Comparison of ENCODE assay signal across 13 mouse cellular contexts in genomic region chr4:148415575-148415974, GRCm38 (mm10). TPM values are rescaled to one million over a fixed set of nuclear protein-coding genes. Genes with fewer than 3 reads are reported as not detected.
DNase-seq lines count a peak whose midpoint lies in the region; ATAC-seq lines count a peak whose summit lies in the region.
"Had no signal": no experiment of that assay in that cellular context is flagged by ENCODE, and none has a peak within 500 bp of the region (broad histone marks: within the 10 kb centered on the region; RNA-seq: fewer than 3 reads in every experiment).

No protein-coding gene starts in this region.

- H3K4me3 ChIP-seq in hindbrain, embryonic 10.5 days: no peak overlapping the region
- H3K4me3 ChIP-seq in hindbrain, embryonic 11.5 days (ENCODE audit: low read depth, low read length): no peak overlapping the region
- H3K4me3 ChIP-seq in embryonic facial prominence, embryonic 14.5 days (ENCODE audit: low read depth, low read length): no peak overlapping the region
- H3K4me3 ChIP-seq in hindbrain, embryonic 15.5 days: no peak overlapping the region
- no peak overlapping the region for H3K4me3 ChIP-seq in midbrain, embryonic 16.5 days (ENCODE audit: low read depth, low read length)
- H3K4me3 ChIP-seq: intestine, embryonic 15.5 days; layer of hippocampus, adult 2 months had no signal

- H3K9me3 ChIP-seq in hindbrain, embryonic 10.5 days: no peaks in the 10 kb centered on the region
- H3K9me3 ChIP-seq in hindbrain, embryonic 11.5 days (ENCODE audit: control insufficient read depth, low read length): no peaks in the 10 kb centered on the region
- no peaks in the 10 kb centered on the region for H3K9me3 ChIP-seq in embryonic facial prominence, embryonic 14.5 days (ENCODE audit: control insufficient read depth, low read length)
- no peaks in the 10 kb centered on the region for H3K9me3 ChIP-seq in hindbrain, embryonic 15.5 days
- H3K9me3 ChIP-seq in midbrain, embryonic 16.5 days (replicated peaks; ENCODE audit: control insufficient read depth, low read length, poor library complexity, severe bottlenecking): no peaks in the 10 kb centered on the region
- H3K9me3 ChIP-seq: intestine, embryonic 15.5 days had no signal

- 0 out of 2 replicates have a peak overlapping the region, but pooled peaks have one; percentile 5 for H3K27ac ChIP-seq in hindbrain, embryonic 10.5 days
- H3K27ac ChIP-seq in hindbrain, embryonic 11.5 days (ENCODE audit: low read depth, low read length): no peak overlapping the region
- no peak overlapping the region for H3K27ac ChIP-seq in embryonic facial prominence, embryonic 14.5 days (replicated peaks; ENCODE audit: low read depth, low read length)
- no peak overlapping the region for H3K27ac ChIP-seq in hindbrain, embryonic 15.5 days (replicated peaks)
- H3K27ac ChIP-seq in midbrain, embryonic 16.5 days (ENCODE audit: low read length): peak overlapping the region; percentile 30
- H3K27ac ChIP-seq: intestine, embryonic 15.5 days; layer of hippocampus, adult 2 months; liver, embryonic 14.5 days; stomach, postnatal 0 days had no signal

- peaks cover 50% of the 10 kb centered on the region for H3K27me3 ChIP-seq in hindbrain, embryonic 10.5 days (ENCODE audit: insufficient read depth, poor library complexity, severe bottlenecking)
- no peaks in the 10 kb centered on the region for H3K27me3 ChIP-seq in hindbrain, embryonic 11.5 days (ENCODE audit: control insufficient read depth, insufficient read depth, low read length)
- peaks cover 16% of the 10 kb centered on the region; the same call in 1 of the 2 replicates for H3K27me3 ChIP-seq in embryonic facial prominence, embryonic 14.5 days (replicated peaks; ENCODE audit: control insufficient read depth, insufficient read depth, low read length)
- H3K27me3 ChIP-seq in hindbrain, embryonic 15.5 days: no peaks in the 10 kb centered on the region
- no peaks in the 10 kb centered on the region for H3K27me3 ChIP-seq in midbrain, embryonic 16.5 days (ENCODE audit: control insufficient read depth, insufficient read depth, low read depth, low read length)

- peaks cover 31% of the 10 kb centered on the region for H3K4me1 ChIP-seq in hindbrain, embryonic 10.5 days (replicated peaks)
- no peaks in the 10 kb centered on the region for H3K4me1 ChIP-seq in hindbrain, embryonic 11.5 days (replicated peaks; ENCODE audit: control insufficient read depth, insufficient read depth, low read length)
- no peaks in the 10 kb centered on the region for H3K4me1 ChIP-seq in embryonic facial prominence, embryonic 14.5 days (ENCODE audit: control insufficient read depth, insufficient read depth, low read length)
- H3K4me1 ChIP-seq in hindbrain, embryonic 15.5 days (replicated peaks): peaks cover 34% of the 10 kb centered on the region
- peaks cover 23% of the 10 kb centered on the region for H3K4me1 ChIP-seq in midbrain, embryonic 16.5 days (ENCODE audit: control insufficient read depth, insufficient read depth, low read length)
- H3K4me1 ChIP-seq: intestine, embryonic 15.5 days had no signal

- DNase-seq in hindbrain, embryonic 10.5 days (ENCODE audit: low spot score): no peak
- no peak for DNase-seq in hindbrain, embryonic 11.5 days (ENCODE audit: low spot score)
- DNase-seq in embryonic facial prominence, embryonic 14.5 days (ENCODE audit: low spot score): no peak
- no peak for DNase-seq in right cerebral cortex, adult 2 months (ENCODE audit: low spot score in 2 of 2)
- DNase-seq: gastrocnemius, postnatal 14 days had no signal

- no peak overlapping the region for H3K4me2 ChIP-seq in hindbrain, embryonic 11.5 days (replicated peaks; ENCODE audit: low read depth, low read length)
- peak overlapping the region; percentile 20; the same call in 1 of the 2 replicates for H3K4me2 ChIP-seq in embryonic facial prominence, embryonic 14.5 days (ENCODE audit: low read depth, low read length)
- peak overlapping the region; percentile 24 for H3K4me2 ChIP-seq in hindbrain, embryonic 15.5 days
- H3K4me2 ChIP-seq in midbrain, embryonic 16.5 days (ENCODE audit: low read length): peak overlapping the region; percentile 30
- H3K4me2 ChIP-seq: intestine, embryonic 15.5 days had no signal

- 18% methylated on average over 16 of the region's 16 CpGs for WGBS in hindbrain, embryonic 10.5 days
- WGBS in hindbrain, embryonic 11.5 days: 17% methylated on average over 16 of the region's 16 CpGs
- WGBS in embryonic facial prominence, embryonic 14.5 days: 18% methylated on average over 16 of the region's 16 CpGs
- WGBS in hindbrain, embryonic 15.5 days: 16% methylated on average over 16 of the region's 16 CpGs
- WGBS in midbrain, embryonic 16.5 days: 11% methylated on average over 16 of the region's 16 CpGs

- no peaks in the 10 kb centered on the region for H3K36me3 ChIP-seq in hindbrain, embryonic 10.5 days
- no peaks in the 10 kb centered on the region for H3K36me3 ChIP-seq in hindbrain, embryonic 11.5 days (ENCODE audit: control insufficient read depth, insufficient read depth, low read length)
- no peaks in the 10 kb centered on the region for H3K36me3 ChIP-seq in embryonic facial prominence, embryonic 14.5 days (ENCODE audit: control insufficient read depth, insufficient read depth, low read length)
- no peaks in the 10 kb centered on the region for H3K36me3 ChIP-seq in hindbrain, embryonic 15.5 days
- no peaks in the 10 kb centered on the region for H3K36me3 ChIP-seq in midbrain, embryonic 16.5 days (ENCODE audit: control insufficient read depth, insufficient read depth, low read length)
- H3K36me3 ChIP-seq: intestine, embryonic 15.5 days had no signal

- H3K9ac ChIP-seq in hindbrain, embryonic 11.5 days (ENCODE audit: low read depth, low read length): no peak overlapping the region
- H3K9ac ChIP-seq in embryonic facial prominence, embryonic 14.5 days (ENCODE audit: low read depth, low read length): no peak overlapping the region
- H3K9ac ChIP-seq in hindbrain, embryonic 15.5 days: no peak overlapping the region
- H3K9ac ChIP-seq in midbrain, embryonic 16.5 days (ENCODE audit: low read depth, low read length): no peak overlapping the region
- H3K9ac ChIP-seq: intestine, embryonic 15.5 days; liver, embryonic 14.5 days had no signal

- ATAC-seq in hindbrain, embryonic 11.5 days (ENCODE audit: low FRiP score): no peak
- no peak for ATAC-seq in embryonic facial prominence, embryonic 14.5 days (ENCODE audit: low read depth)
- ATAC-seq in hindbrain, embryonic 15.5 days (ENCODE audit: low FRiP score, low read depth): 0 out of 2 replicates have a peak, but pooled peaks have one; percentile 31
- ATAC-seq in midbrain, embryonic 16.5 days: peak; percentile 47; the same call in 1 of the 2 replicates
- ATAC-seq in activated CD4-positive, CD25-positive, alpha-beta regulatory T cell, adult 4 months: no peak
- ATAC-seq: CD4-positive, CD25-positive, alpha-beta regulatory T cell, adult 4 months; intestine, embryonic 15.5 days had no signal

RNA-seq across cellular contexts. Expression of gene Ubiad1, which starts 29.0 kb away (rescaled TPM):
- polyA plus RNA-seq in hindbrain, embryonic 10.5 days (2016; fragmentation: Nextera tagmentation; extraction: Ambion mirVana): 25.0 and 25.8 TPM in 2 replicates
- 14.4 and 14.6 TPM in 2 replicates for polyA plus RNA-seq in hindbrain, embryonic 11.5 days (2014; fragmentation: Nextera tagmentation; extraction: Ambion mirVana)
- 13.3 and 16.7 TPM in 2 replicates for polyA plus RNA-seq in embryonic facial prominence, embryonic 14.5 days (2014; fragmentation: Nextera tagmentation; extraction: Ambion mirVana)
- polyA plus RNA-seq in hindbrain, embryonic 15.5 days (2015; fragmentation: Nextera tagmentation; extraction: Ambion mirVana): 18.4 and 20.2 TPM in 2 replicates
- 19.8 and 20.5 TPM in 2 replicates for polyA plus RNA-seq in midbrain, embryonic 16.5 days (2015; fragmentation: Nextera tagmentation; extraction: Ambion mirVana)
- 1 to 10 TPM; 7.4 to 8.4 TPM for polyA plus RNA-seq in activated CD4-positive, CD25-positive, alpha-beta regulatory T cell, adult 4 months (2017; shearing (Covaris generic))

RNA-seq across cellular contexts. Expression of gene Mtor, which starts 32.8 kb away (rescaled TPM):
- 25.1 and 25.3 TPM in 2 replicates for polyA plus RNA-seq in hindbrain, embryonic 10.5 days (2016; fragmentation: Nextera tagmentation; extraction: Ambion mirVana)
- 28.0 and 33.0 TPM in 2 replicates for polyA plus RNA-seq in hindbrain, embryonic 11.5 days (2014; fragmentation: Nextera tagmentation; extraction: Ambion mirVana)
- 16.3 and 20.5 TPM in 2 replicates for polyA plus RNA-seq in embryonic facial prominence, embryonic 14.5 days (2014; fragmentation: Nextera tagmentation; extraction: Ambion mirVana)
- 22.7 and 22.8 TPM in 2 replicates for polyA plus RNA-seq in hindbrain, embryonic 15.5 days (2015; fragmentation: Nextera tagmentation; extraction: Ambion mirVana)
- 23.0 and 24.4 TPM in 2 replicates for polyA plus RNA-seq in midbrain, embryonic 16.5 days (2015; fragmentation: Nextera tagmentation; extraction: Ambion mirVana)
- 10 to 100 TPM; 11.3 to 11.5 TPM for polyA plus RNA-seq in activated CD4-positive, CD25-positive, alpha-beta regulatory T cell, adult 4 months (2017; shearing (Covaris generic))

Comparison
In these comparisons a context has a peak if more than half of its experiments do, and no peak if none do; other contexts are left out.
1. H3K27ac ChIP-seq: peak in hindbrain, embryonic 10.5 days (single experiment) and midbrain, embryonic 16.5 days (single experiment); none in hindbrain, embryonic 11.5 days (single experiment), embryonic facial prominence, embryonic 14.5 days (single experiment) and hindbrain, embryonic 15.5 days (single experiment).
2. ATAC-seq: peak in hindbrain, embryonic 15.5 days (single experiment) and midbrain, embryonic 16.5 days (single experiment); none in hindbrain, embryonic 11.5 days (single experiment), embryonic facial prominence, embryonic 14.5 days (single experiment) and activated CD4-positive, CD25-positive, alpha-beta regulatory T cell, adult 4 months (single experiment).